Mouse (Mus musculus): ENCODE results near the gene Uox.

DNA sequence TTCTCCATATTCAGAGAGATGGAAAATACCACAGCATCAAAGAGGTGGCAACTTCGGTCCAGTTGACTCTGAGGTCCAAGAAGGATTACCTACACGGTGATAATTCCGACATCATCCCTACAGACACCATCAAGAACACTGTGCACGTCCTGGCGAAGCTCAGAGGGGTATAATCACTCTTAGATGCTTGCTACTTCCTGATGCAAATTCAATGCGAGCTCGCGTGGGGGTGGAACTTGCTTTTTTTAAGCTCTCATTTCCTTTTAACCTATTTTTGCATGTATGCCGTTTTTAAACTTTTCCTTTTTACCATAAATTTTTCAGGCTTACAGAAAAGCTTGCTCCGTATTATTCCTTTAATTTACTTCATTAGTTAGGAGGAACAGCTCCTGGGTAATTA is 40.1 kb downstream of the Uox start:
- no peak for TF ChIP-seq POLR2A (IDR thresholded peaks at IDR 0.05; ENCODE audit: borderline replicate concordance, insufficient read depth, low read length)
- TF ChIP-seq CTCF (IDR thresholded peaks at IDR 0.05; ENCODE audit: borderline replicate concordance, insufficient read depth, low read depth, low read length) = no peak
